Mouse (Mus musculus) monocyte, adult 2 months (primary cell): ENCODE results near the gene Tnni3.

Experiments
- DNase-seq, 2 experiments: peaks; one replicate each; pipeline ENCODE4 v3.0.0; 2022; ENCODE audit warnings: low spot score in 2 of 2, low read depth in 1 of 2

Tnni3 gene

GRCm38 (mm10) chr7:4499034-4499433 is 25.0 kb downstream of the Tnni3 start:
- no peak for DNase-seq

DNA sequence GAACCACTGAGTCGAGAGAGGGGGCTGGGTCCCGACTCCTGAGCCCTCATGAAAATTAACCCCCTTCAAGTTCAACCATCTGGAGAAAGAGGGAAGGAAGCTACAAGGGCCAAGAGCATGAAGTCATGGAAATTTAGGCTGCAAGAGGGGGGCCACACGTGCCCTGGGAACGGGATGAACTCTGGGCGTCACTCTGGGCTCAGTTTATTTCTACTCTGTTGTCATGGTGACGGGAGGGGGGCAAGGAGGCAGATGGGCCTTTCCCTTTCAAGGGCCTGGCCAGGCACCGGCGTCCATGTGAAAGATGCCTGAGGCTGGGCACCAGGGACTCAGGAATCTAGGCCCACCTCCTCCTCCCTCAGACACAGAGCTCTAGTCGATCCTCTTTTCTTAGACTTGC is 25.8 kb downstream of the Tnni3 start:
- DNase-seq: no peak

DNA sequence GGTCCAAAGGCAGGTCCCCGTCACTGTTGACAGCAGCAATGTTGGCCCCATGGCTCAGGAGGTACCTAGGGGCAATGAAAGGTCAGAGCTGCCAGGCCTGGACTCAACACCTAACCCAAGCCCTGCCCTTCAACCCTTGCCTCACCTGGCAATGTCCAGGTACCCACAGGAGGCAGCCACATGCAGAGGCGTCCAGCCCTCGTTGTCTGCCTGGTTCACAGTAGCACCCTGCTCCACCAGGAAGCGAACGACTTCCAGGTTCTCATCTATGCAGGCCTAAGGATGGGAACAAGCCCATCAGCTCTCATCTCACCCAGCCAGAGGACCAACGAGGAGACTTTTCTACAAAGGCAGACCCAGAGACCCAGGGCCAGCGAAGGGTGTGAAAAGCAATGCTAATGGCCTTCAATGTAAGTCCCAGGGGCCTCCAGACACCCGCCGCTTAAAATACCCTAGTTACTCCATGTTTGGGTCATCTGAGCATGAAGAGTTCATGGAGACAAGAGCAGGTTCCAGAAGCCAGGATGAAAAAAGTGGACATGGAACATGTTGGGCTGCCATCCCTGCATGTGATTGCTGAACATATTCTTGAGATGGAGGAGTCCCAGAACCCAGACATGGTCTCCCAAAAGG is 26.6 kb downstream of the Tnni3 start:
- DNase-seq: no peak

DNA sequence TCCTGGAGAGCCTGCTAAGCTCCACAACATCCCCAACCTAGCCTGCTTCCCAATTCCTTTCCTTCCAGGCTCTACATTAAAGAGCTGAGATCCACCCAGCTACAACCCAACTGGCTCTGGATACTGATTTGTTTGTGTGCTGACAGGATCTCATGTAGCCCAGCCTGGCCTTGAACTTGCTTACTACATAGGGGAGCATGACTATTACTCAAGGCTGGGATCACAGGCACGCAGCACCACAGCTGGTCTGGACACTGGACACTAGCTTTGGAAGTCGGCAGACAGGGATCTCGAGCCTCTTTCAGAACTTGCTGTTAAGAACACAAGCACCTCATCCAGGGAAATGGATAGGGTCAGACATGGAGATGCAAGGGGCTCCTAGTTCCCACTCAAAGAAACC is 27.6 kb downstream of the Tnni3 start:
- DNase-seq: no peak

DNA sequence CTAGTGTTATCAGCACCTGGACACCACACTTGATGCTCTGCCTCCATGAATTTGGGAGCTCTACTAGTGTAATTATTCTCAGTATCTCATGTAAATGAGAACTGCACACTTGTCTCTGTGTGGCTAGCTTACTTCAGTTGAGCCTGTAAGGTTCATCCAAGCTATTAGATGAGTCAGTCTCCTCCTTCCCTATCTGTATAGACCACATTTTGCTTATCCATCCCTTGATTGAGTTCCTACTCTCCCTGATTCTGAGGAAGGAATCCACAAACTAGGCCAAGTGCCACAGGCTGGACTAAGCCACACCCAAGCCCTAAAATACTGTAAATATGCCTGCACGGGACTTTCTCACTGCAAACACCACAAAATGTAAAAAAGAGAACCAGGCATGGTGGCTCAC is 30.0 kb downstream of the Tnni3 start:
- no peak for DNase-seq

DNA sequence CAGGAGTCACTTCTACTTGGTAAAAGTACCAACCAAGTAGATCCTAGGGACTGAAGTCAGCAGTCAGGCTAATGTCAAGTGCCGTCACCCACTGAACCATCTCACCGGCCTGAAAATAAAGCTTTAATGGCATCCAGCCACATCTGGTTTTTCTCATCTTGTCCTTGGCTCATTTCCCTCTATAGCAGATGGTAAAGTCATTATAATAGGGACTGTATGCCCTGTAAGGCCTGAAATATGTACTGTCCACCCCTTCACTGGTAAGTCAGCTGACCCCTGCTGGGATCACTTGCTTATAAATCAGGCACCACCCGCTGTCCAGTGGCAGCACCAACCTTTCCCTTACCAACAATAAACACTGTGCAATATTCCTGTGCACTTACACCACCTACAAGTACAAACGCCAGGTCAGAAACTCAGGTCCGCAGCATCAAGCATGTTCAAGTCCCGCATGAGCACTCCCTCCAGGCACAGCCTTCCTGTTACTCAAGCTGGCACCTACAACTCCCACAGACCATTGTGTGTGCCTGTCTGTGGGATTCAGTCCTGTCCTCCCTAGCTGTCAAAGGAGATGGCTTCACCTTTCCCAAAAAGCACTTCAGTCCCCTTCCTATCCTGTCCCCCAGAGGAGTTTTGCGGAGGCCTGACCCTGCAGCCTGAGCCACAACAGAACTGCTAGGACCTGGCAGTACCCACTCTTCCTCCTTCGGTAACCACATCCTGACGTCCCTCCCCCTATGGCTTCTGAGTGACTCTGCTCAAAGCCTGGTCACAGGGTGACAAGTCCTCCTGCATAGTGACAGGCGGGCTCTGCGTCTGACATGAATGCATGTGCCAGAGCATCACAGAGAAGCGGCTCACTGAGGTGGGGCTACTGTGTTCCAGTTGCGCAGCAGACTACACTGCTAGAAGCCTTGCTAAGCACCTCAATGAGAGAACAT is 31.5 kb downstream of the Tnni3 start:
- peak in 1 of 2 experiments; percentile 53 for DNase-seq

- DNase-seq: no peak
Measured at GRCm38 (mm10) chr7:4491308-4491707, 32.7 kb downstream of the Tnni3 start.

DNA sequence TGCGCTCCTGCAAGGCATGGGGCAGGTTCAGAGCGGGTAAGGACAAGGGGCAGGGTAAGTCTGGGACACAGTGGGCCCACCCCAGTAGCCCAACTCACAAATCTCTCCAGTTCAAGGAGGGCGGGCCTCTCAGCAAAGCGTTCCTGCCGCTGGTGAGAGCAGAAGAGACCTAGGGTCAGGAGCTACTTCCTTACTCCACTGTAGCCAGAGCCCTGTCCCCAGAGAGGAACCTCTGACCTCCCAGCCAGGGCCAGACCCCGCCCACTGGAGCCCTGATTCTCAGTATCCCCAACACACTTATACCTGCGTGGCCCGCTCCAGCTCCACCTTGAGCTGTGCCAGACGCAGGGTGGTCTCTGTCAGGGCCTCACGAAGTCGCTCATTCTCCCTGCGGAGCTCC is 41.7 kb downstream of the Tnni3 start:
- no peak for DNase-seq

DNA sequence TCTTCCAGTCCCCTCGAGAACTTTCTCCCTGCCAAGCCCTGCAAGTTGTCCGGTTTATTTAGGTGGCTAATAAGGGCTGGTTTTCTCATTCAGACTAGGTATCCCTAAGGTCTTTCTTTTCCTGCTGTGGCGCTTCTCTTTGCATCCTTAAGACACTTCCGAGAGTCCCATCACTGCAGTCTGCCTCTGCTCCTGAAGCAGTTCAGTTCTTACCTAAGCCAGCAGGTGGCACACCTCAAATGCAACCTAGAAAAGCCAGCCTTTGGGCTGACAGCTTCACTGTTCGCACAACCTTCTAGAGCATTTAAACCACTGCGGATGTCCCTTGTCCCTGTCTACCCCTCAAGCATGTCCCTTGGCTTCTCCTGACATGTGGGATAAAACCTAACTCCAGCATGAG is 44.4 kb downstream of the Tnni3 start:
- DNase-seq: peak in 1 of 2 experiments; percentile 11

GRCm38 (mm10) chr7:4478796-4479291 is 45.2 kb downstream of the Tnni3 start:
- DNase-seq: no peak

GRCm38 (mm10) chr7:4478021-4478795 is 45.8 kb downstream of the Tnni3 start:
- DNase-seq: no peak

DNA sequence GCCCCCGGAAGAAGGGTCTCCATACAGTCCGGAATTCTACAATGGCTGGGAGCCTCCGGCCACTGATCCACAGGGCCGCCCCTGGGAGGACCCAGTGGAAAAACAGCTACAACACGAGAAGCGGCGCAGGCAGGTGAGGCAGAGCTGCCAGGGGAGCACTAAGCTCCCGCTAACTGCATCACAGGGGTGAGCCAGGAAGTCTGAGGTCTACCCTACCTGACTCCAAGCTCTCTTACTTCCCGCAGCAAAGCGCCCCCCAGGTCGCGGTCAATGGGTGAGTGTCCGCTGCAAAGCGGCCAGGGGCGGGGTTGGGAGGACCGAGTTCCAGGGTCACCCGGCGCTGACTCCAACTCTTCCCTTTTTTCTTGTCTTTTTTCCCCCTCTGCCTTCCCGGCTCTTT is 50.1 kb downstream of the Tnni3 start:
- no peak for DNase-seq

DNA sequence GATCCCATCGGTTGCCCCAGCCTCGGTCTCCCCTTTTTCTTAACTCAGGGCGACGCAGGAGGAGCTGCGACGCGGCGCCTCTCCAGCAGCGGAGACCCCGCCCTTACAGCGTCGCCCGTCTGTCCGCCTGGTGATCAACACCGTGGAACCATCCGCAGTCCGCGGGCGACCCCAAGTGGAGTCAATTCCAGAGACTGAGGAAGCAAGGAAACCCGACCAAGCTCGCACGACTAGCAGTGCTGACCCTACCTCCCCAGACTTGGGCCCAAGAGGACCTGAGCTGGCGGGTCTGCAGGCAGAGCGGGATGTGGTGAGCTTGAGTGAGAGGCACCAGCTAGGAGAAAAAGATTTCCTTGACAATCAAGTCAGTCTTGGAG is 52.9 kb downstream of the Tnni3 start:
- peak in 1 of 2 experiments; percentile 25 for DNase-seq

- no peak for DNase-seq
Measured at GRCm38 (mm10) chr7:4470275-4471178, 53.5 kb downstream of the Tnni3 start.
